Mouse (Mus musculus) intestine, embryonic 16.5 days (tissue): ENCODE measurements at regions not wholly inside any gene's neighbourhood (a gene's known extent, or its start where the extent isn't known, plus 50 kb on each side); places are given as distances from the start of the nearest gene placed in this dataset. TPM values are rescaled to one million over a fixed set of nuclear protein-coding genes. Genes with fewer than 3 reads are reported as not detected.

Experiments
- ATAC-seq: fragments of 200-750 bp; cut with Nextera tagmentation; 2 replicates; pipeline ENCODE4 v1.8.0; 2017; ENCODE audit warnings: moderate TSS enrichment, moderate library complexity
- H3K27ac ChIP-seq: fragments of 300-500 bp; sonication (generic); 2 replicates; pipeline ENCODE4 v1.5.1; 2014; ENCODE audit warnings: mild to moderate bottlenecking, low read length
- H3K27me3 ChIP-seq: fragments of 300-500 bp; sonication (generic); replicated peaks from 2 replicates; pipeline ENCODE4 v1.6.1; 2014; ENCODE audit warnings: low read length, control low read depth, mixed read lengths; ENCODE audit not compliant: control insufficient read depth, insufficient read depth
- H3K36me3 ChIP-seq: fragments of 300-500 bp; sonication (generic); 2 replicates; pipeline ENCODE4 v1.6.1; 2014; ENCODE audit warnings: low read length, control low read depth; ENCODE audit not compliant: control insufficient read depth, insufficient read depth
- H3K4me1 ChIP-seq: fragments of 300-500 bp; sonication (generic); 2 replicates; pipeline ENCODE4 v1.6.1; 2014; ENCODE audit warnings: low read length, control low read depth, mixed read lengths; ENCODE audit not compliant: control insufficient read depth, insufficient read depth
- H3K4me2 ChIP-seq: fragments of 300-500 bp; sonication (generic); 2 replicates; pipeline ENCODE4 v1.6.1; 2014; ENCODE audit warnings: low read depth, low read length, control low read depth
- H3K4me3 ChIP-seq: fragments of 300-500 bp; sonication (generic); 2 replicates; pipeline ENCODE4 v1.5.1; 2014; ENCODE audit warnings: mild to moderate bottlenecking, low read length
- H3K9ac ChIP-seq: fragments of 300-500 bp; sonication (generic); 2 replicates; pipeline ENCODE4 v1.6.1; 2014; ENCODE audit warnings: low read depth, low read length
- H3K9me3 ChIP-seq: fragments of 300-500 bp; sonication (generic); 2 replicates; pipeline ENCODE4 v1.6.1; 2016; ENCODE audit warnings: low read length, control low read depth; ENCODE audit not compliant: control insufficient read depth
- WGBS: fragments of 180-500 bp; shearing (Covaris S2); extraction: QIAGEN DNeasy Blood & Tissue Kit; methylation state at CpG from one replicate; pipeline ENCODE4 v1.1.7; 2014; 5-methylcytosine and 5-hydroxymethylcytosine counted together
- microRNA-seq: library from miRNA; unstranded; fragments of <30 nt; microRNA quantifications from one replicate; pipeline ENCODE4, GENCODE M21; 2016

DNA sequence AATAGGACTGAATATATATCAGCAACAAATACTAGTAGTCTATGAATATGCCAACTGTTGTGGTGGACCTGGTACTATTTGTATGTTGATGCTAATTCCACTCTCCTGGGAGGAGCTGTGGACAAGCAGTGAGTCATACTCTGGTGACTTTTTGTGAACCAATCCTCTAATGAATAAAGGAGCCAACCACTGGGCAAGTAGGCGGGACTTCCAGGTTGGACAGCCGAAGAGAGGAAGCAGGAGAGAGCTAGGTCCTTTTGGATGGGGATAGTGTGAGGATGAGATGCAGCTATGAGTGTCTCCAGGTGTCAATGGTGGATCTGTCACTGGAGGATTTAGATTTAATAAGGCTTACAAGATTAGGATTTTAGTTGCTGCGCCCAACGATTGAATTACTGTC lies 64.8 kb upstream of the Med14 start:
- Histone ChIP-seq H3K27ac (no peak overlapping the region), H3K4me2 (no peak overlapping the region), H3K36me3 (no peaks in the 10 kb centered on the region), H3K4me3 (no peak overlapping the region), H3K9me3 (no peaks in the 10 kb centered on the region), H3K9ac (no peak overlapping the region), H3K4me1 (no peaks in the 10 kb centered on the region), H3K27me3 (0 out of 2 replicates have a peak, but pooled peaks cover 3% of the 10 kb centered on the region)
- 86% methylated on average over 4 of the region's 4 CpGs for WGBS
- ATAC-seq: no peak

DNA sequence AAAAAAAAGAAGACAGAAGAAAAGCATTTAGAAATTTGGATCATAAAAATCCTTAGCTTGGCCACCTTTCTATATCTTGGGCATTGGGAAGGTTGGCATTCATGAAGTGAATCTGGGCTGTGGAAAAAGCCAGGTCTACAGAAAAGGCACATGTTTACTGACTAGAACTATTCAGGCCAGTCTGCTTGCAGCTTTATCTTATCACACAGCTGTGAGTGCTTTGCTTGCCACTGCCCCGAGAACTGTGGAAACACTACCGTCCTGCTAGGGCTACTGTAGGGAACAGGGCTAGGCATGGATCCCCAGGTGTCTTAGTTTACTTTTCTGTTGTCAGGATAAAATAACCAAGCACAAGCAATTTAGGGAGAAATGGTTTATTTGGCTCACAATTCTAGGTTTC lies 63.4 kb upstream of the Med14 start:
- no peak overlapping the region for H3K4me2 ChIP-seq
- H3K9ac ChIP-seq: no peak overlapping the region
- WGBS: 53% methylated on average over 2 of the region's 2 CpGs
- H3K4me3 ChIP-seq: no peak overlapping the region
- no peak overlapping the region for H3K27ac ChIP-seq
- no peaks in the 10 kb centered on the region for H3K4me1 ChIP-seq
- no peaks in the 10 kb centered on the region for H3K36me3 ChIP-seq
- ATAC-seq: no peak
- 0 out of 2 replicates have a peak, but pooled peaks cover 3% of the 10 kb centered on the region for H3K27me3 ChIP-seq
- no peaks in the 10 kb centered on the region for H3K9me3 ChIP-seq

DNA sequence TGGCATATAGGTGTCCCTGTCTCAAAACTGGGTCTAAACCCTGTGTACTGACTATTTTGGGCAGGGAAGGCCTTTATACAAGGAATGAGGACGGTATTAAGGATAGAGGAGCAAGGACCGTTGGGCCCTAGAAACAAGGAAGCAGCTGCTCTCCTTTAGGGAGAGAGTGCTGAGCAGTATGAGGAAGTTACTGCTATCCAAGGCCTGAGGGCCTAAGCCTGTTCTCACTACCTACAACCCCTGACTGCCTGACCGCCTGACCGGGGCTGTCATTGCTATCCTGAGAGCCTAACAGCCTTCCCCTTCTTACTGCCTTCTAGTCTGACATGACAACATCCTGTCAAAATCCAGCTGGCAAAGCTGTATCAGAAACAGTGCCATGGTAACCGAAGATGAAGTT lies 62.6 kb upstream of the Med14 start:
- ATAC-seq: no peak
- H3K4me2 ChIP-seq: no peak overlapping the region
- no peaks in the 10 kb centered on the region for H3K9me3 ChIP-seq
- WGBS: 84% methylated on average over 5 of the region's 5 CpGs
- no peaks in the 10 kb centered on the region for H3K36me3 ChIP-seq
- H3K9ac ChIP-seq: no peak overlapping the region
- 0 out of 2 replicates have a peak, but pooled peaks cover 3% of the 10 kb centered on the region for H3K27me3 ChIP-seq
- no peaks in the 10 kb centered on the region for H3K4me1 ChIP-seq
- no peak overlapping the region for H3K4me3 ChIP-seq
- no peak overlapping the region for H3K27ac ChIP-seq

DNA sequence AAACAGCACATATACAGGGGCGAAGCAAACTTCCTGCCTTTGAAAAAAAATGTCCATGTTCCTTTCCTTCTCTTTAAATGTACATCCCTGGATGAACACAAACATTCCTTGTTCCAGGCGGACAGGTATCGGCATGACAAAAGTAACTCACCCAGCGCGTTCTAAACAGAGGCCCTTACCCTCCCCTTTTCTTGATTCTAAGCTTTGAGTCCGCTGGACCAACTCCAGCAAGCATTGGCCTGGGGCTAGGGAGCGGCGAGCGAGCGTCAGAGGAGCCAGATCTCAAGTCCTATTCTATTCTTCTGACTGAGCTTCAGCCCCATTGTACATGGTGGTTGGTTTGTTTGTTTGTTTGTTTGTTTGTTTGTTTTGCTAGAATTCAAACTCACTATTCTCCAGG lies 60.9 kb upstream of the Med14 start:
- Histone ChIP-seq H3K9ac (no peak overlapping the region), H3K9me3 (no peaks in the 10 kb centered on the region), H3K36me3 (no peaks in the 10 kb centered on the region), H3K4me3 (no peak overlapping the region), H3K4me2 (no peak overlapping the region), H3K4me1 (no peaks in the 10 kb centered on the region), H3K27me3 (0 out of 2 replicates have a peak, but pooled peaks cover 3% of the 10 kb centered on the region), H3K27ac (no peak overlapping the region)
- WGBS: 76% methylated on average over 10 of the region's 10 CpGs
- ATAC-seq: no peak

DNA sequence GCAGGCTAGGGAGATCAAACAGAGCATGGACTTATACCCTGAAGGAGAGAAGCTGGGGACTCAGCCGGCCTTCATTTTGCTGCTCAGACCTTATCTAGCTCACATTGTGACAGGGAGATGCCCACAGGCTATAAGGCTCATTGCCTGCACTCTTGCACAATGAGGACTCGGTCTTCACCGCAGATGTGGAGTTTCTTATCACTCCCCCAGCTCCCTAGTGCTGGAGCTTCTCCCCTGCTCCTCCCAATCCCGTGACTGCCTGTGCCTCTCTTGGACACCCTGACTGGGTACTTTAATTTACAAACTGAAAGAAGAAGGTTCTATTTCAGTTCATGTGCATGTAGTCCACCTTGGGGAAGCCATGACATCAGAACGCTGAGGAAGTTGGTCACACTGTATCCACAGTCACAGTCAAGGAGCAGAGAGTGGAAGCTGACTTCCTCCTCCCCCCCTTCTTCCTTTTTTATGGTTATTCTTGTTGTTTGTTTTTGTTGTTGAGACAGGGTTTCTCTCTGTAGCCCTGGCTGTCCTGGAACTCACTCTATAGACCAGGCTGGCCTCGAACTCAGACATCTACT lies 51.3 kb upstream of the Med14 start:
- no peaks in the 10 kb centered on the region for H3K4me1 ChIP-seq
- ATAC-seq: no peak
- no peaks in the 10 kb centered on the region for H3K27me3 ChIP-seq
- no peak overlapping the region for H3K9ac ChIP-seq
- no peaks in the 10 kb centered on the region for H3K36me3 ChIP-seq
- no peak overlapping the region for H3K4me2 ChIP-seq
- no peak overlapping the region for H3K27ac ChIP-seq
- no peaks in the 10 kb centered on the region for H3K9me3 ChIP-seq
- H3K4me3 ChIP-seq: no peak overlapping the region
- 76% methylated on average over 6 of the region's 6 CpGs for WGBS

Small RNA genes lying in the stretch of these regions (microRNA-seq; reads per million reads assigned to microRNA genes)
- gene Gm25063: not detected
